Mouse (Mus musculus) CD4-positive helper T cell, adult 2 months (primary cell): ENCODE results near the gene Lypd6.

ENCODE experiments used
- DNase-seq: peaks from one replicate; pipeline ENCODE4 v3.0.0-alpha.2; 2012; ENCODE audit warnings: low read depth, missing footprints, low spot score

Gene Lypd6

DNA sequence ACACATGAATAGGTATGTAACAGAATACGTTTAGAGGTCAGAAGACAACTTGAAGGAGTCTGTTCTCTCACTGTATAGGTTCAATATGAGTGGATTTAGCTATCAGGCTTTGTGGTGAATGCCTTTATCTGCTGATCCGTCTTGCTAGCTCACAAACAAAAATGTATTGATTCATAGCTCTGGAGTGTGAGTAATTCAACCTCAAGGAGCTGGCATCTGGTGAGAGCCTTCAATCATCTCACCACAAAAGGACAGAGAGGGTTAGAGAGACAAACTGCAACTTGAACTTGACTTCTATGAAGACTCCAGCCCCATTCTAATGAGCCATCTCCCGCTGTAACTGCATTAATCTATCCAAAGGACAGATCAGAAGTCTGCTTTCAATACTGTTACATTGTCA is 40.6 kb downstream of the Lypd6 start:
- no peak for DNase-seq

- no peak for DNase-seq
Observed at GRCm38 (mm10) chr2:50110167-50110566, 43.9 kb downstream of the Lypd6 start.

DNA sequence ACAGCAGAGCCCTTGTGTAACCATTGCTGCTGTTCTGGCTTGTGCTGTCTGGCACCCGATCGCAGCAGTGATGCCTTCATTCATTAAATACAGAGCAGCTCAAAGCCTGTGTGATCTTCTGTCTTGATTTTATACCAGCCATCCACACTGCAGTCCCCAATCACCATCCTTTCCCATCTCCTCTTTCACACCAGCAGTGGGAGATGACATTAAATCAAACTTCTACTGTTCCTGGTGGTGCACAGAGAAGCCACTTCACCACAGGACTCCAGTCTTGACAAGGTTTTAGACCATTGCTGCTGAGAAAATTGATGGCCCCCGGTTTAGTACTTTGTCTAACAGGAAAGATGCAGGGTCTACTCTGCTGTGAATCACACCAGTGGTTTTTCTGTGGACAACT is 44.9 kb downstream of the Lypd6 start:
- DNase-seq, result no peak

DNA sequence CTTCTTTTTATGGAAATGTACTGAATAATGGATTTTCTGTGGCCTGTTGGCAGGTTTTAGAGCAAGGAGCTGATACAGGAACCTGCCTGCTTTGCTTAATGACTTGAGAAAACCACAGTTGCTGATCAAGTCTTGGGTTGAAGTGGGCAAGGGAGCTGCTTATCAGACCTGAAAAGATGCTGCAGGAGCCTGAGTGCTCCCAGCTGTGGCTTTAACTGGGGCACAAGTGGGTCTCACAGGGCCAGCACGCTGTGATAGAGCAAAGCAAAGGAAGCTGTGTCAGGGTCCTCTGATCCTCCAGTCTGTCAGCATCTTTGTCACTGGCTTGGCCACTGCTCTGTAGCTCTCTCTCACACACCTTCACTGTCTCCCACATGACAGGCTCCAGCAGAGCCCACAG is 45.4 kb downstream of the Lypd6 start:
- no peak for DNase-seq

DNA sequence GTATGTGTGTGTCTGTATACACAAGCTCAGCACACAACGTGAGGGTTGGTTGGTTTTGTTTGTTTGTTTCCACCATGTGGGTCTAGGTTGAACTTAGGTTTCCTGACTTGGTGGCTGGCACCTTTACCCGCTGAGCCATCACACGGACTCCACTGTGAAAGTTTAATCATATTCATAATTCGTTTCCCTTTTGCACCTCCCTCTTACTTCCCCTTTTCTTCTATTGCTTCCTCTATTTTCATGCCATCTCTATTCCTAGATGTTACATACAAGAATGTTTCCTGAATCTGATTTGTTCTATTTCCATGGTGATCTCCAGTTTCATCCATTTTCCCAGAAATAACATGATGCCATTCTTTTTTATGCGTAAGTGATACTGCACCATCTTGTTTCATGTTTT is 46.2 kb downstream of the Lypd6 start:
- DNase-seq, result no peak

GRCm38 (mm10) chr2:50119101-50119500 is 52.9 kb downstream of the Lypd6 start:
- no peak for DNase-seq

- no peak for DNase-seq
Observed at GRCm38 (mm10) chr2:50120839-50121238, 54.6 kb downstream of the Lypd6 start.

DNA sequence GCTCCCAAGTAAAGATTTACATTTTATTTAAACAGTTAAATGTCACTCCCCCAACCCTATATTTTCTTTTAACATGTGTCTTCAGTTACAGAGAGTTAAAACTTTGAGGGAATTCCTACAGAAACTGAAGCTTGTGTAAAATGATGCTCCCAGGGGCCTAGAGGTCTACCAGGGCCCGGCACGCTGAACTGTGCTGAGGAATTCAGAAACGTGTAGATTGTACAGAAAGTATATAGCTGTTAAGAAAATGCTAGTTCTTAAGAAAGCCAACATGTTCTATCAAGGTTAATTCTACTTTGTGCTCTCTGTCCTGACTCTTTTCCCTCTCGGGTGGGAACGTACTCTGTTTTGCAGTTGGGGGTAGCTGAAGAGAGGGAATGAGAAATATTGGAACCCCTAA is 57.1 kb downstream of the Lypd6 start:
- DNase-seq, result no peak

- DNase-seq, result no peak
Observed at GRCm38 (mm10) chr2:50127513-50128175, 61.4 kb downstream of the Lypd6 start.

GRCm38 (mm10) chr2:50128322-50129277 is 62.4 kb downstream of the Lypd6 start:
- DNase-seq, result no peak

GRCm38 (mm10) chr2:50130674-50131073 is 64.4 kb downstream of the Lypd6 start:
- DNase-seq, result no peak

DNA sequence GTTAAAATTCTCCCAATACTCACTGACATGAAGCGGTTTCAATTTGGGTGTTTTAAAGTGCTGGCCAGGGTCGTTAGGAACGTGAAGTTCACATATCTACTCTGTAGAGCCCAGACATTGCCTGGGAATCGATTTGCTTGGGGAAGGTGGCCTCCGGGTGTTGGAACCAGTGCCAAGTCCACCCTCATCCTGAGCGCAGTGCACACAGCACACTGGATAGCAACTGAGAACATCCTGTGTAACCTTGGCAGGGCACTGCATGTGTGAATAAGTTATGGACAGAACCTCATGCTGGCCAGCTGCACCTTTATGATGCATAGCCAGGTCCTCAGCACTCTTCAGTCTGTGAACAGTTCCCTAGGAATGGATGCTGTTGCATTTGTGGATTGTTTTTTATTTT is 77.4 kb downstream of the Lypd6 start:
- DNase-seq, result no peak

DNA sequence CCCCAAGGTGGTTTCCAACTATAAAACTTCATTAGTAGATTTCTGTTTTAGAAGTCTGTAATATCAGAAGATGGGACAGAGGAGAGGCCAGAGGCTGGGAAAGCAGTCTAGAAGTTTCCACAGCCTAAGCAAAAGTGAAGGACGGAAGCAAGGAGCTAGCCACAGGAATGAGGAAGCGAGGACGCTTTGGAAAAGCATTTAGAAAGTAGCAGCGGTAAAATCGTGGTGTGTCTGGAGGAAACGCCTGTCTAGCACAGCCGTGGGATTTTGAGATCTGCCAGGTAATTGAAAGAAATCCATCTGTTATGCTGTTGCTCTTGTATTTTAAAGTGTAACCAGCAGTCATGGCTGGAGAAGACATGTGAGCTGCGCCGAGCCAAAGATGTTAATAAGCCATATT is 81.1 kb downstream of the Lypd6 start:
- DNase-seq, result no peak

- no peak for DNase-seq
Observed at GRCm38 (mm10) chr2:50149257-50150202, 83.3 kb downstream of the Lypd6 start.

DNA sequence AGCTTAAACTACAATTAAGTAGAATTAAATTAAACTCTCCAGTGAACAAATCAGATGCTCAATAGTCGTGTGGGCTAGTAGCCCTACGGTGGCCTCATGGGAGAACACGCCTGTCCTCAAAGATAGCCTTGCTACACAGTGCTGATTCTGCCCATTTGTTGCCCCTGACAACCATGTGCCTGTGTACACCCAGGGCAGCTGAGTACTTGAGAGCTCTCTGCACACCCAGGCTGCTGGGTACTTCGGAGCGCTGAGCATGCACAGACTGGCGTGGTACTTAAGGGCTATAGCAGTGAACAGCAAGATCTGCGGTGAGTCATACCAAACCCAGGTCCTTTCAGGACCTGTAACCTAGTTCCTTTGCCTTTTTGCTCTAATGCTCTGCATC is 84.0 kb downstream of the Lypd6 start:
- DNase-seq, result no peak

DNA sequence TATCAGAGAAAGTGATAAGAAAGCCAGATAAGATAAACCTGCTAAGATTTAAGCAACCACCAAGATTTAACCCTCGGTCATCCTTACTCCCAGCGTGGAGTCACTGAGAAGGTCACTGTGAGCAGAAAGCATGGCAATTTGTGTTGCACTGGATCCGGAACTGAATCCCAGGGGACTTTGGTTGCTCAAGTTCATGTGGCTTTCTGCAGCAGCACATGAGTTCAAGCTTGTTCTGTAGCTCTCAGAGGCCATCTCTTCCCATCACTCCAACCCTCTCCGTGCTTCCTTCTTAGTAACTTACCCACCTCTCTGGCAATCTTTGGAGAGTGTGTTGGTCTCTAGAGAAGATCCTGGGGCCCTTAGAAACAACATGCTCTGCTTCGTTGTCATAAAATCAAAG is 84.6 kb downstream of the Lypd6 start:
- DNase-seq, result no peak

- DNase-seq, result no peak
Observed at GRCm38 (mm10) chr2:50151401-50151800, 85.2 kb downstream of the Lypd6 start.

GRCm38 (mm10) chr2:50151879-50152278 is 85.7 kb downstream of the Lypd6 start:
- no peak for DNase-seq

DNA sequence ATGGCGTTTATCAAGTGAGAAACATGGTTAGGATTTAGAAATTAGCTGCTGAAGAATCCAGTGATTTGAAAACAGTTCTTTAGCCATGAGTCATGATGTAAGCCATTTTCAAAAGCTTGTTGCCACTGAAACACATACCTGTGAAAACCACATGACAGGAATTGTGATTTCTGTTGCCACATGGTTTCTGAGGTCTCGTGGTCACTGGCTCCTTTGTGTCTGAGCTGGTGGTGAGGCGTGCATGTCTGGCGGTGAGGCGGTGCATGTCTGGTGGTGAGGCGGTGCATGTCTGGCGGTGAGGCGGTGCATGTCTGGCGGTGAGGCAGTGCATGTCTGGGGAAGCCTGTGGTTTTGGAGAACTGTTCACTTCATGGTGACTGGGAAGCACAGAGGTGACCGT is 89.8 kb downstream of the Lypd6 start:
- DNase-seq, result no peak

GRCm38 (mm10) chr2:50160069-50160468 is 93.8 kb downstream of the Lypd6 start:
- DNase-seq, result no peak

GRCm38 (mm10) chr2:50163608-50164007 is 97.4 kb downstream of the Lypd6 start:
- no peak for DNase-seq

DNA sequence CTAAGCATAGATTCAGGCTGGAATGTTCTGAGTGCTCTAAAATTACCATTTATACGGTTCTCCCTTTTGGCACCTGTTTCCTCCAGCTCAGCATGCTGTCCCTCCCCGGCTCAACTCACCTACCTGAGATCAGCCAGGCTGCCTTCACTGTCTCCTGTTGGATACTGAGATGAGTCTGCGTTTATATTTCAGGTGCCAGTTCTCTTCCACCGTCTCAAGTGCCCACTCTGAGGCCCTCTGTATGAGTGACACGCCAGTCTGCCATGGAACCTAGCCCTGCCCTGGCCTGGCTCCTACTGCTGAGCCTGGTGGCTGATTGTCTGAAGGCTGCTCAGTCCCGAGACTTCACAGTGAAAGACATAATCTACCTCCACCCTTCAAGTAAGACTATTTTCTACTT is 99.0 kb downstream of the Lypd6 start:
- DNase-seq, result no peak
